Mouse (Mus musculus) cerebellum, adult 2 months (tissue): ENCODE measurements around the gene Vmn1r175. TPM values are rescaled to one million over a fixed set of nuclear protein-coding genes. Genes with fewer than 3 reads are reported as not detected.
"Not testable (repeated sequence)": the region's sequence is repeated elsewhere in the genome, so short reads cannot be mapped to it uniquely, and the experiment has no call there.

Experiments
- DNase-seq, 2 experiments: peaks; one replicate each; pipeline ENCODE4 v3.0.0; 2021
- H3K27ac ChIP-seq: fragments of 200-500 bp; 2 replicates; pipeline ENCODE4 v1.5.1; 2012; ENCODE audit warnings: low read length, control low read depth, inconsistent platforms; ENCODE audit not compliant: insufficient read depth
- H3K27me3 ChIP-seq: fragments of 200-500 bp; 2 replicates; pipeline ENCODE4 v1.6.1; 2012; ENCODE audit warnings: inconsistent platforms, mild to moderate bottlenecking, low read length, moderate library complexity; ENCODE audit not compliant: control insufficient read depth, insufficient read depth
- H3K4me1 ChIP-seq: fragments of 200-500 bp; 2 replicates; pipeline ENCODE4 v1.6.1; 2011; ENCODE audit warnings: low read length; ENCODE audit not compliant: control insufficient read depth, insufficient read depth
- H3K4me3 ChIP-seq: fragments of 200-500 bp; replicated peaks from 2 replicates; pipeline ENCODE3; 2011; ENCODE audit warnings: mild to moderate bottlenecking, low read depth, low read length, control low read depth; ENCODE audit not compliant: insufficient read depth
- CTCF ChIP-seq: fragments of 200-500 bp; IDR thresholded peaks from 2 replicates; pipeline ENCODE4 v1.5.1; 2011; ENCODE audit warnings: low read depth, mild to moderate bottlenecking, control low read depth, low read length, moderate library complexity, borderline replicate concordance; ENCODE audit not compliant: insufficient read depth
- POLR2A ChIP-seq: fragments of 200-500 bp; IDR thresholded peaks from 2 replicates; pipeline ENCODE4 v1.6.1; 2011; ENCODE audit warnings: low read length, control low read depth, borderline replicate concordance; ENCODE audit not compliant: insufficient read depth
- WGBS: fragments of 180-500 bp; shearing (Covaris S2); methylation state at CpG from one replicate; pipeline ENCODE4 v1.1.7; 2018; 5-methylcytosine and 5-hydroxymethylcytosine counted together
- polyA plus RNA-seq: library from polyadenylated mRNA; depleted of rRNA; stranded (reverse); fragments of >200 nt; gene quantifications from 2 replicates; pipeline ENCODE4 v1.2.3, GENCODE M21; 2012; rRNA removed

Gene Vmn1r175
- not detected in 2 replicates for polyA plus RNA-seq

GRCm38 (mm10) chr7:23810543-23810942, at the start of gene Vmn1r175:
Gene Vmn1r175, minus strand, starts transcription at chr7:23810643.
- not testable (repeated sequence) for H3K27ac ChIP-seq, H3K27me3 ChIP-seq, H3K4me3 ChIP-seq, DNase-seq, H3K4me1 ChIP-seq

GRCm38 (mm10) chr7:23837272-23837671, 26.8 kb upstream of the Vmn1r175 start, which contains the start of gene Vmn1r176:
Gene Vmn1r176, minus strand, starts transcription at chr7:23837372.
- H3K27ac ChIP-seq, H3K4me1 ChIP-seq, DNase-seq, H3K27me3 ChIP-seq, H3K4me3 ChIP-seq: not testable (repeated sequence)
- no CpG with 5 or more reads among the region's 1 CpGs for WGBS

GRCm38 (mm10) chr7:23784526-23784925, 25.9 kb downstream of the Vmn1r175 start:
- no peak for DNase-seq
- Histone ChIP-seq H3K27ac (no peak overlapping the region), H3K27me3 (no peaks in the 10 kb centered on the region), H3K4me1 (no peaks in the 10 kb centered on the region), H3K4me3 (no peak overlapping the region)
- no peak for TF ChIP-seq POLR2A
- TF ChIP-seq CTCF, result no peak
- 80% methylated on average over 6 of the region's 6 CpGs for WGBS

Other genes with a start within 250 kb of the Vmn1r175 start
- gene Vmn1r169, start 235.1 kb downstream of the Vmn1r175 start, polyA plus RNA-seq, result not detected in 2 replicates
- gene Vmn1r170, start 204.5 kb downstream of the Vmn1r175 start, polyA plus RNA-seq, result not detected in 2 replicates
- not detected in 2 replicates for gene Vmn1r171, start 179.9 kb downstream of the Vmn1r175 start, polyA plus RNA-seq
- not detected in 2 replicates for gene Vmn1r172, start 152.3 kb downstream of the Vmn1r175 start, polyA plus RNA-seq
- gene Vmn1r173, start 109.9 kb downstream of the Vmn1r175 start, polyA plus RNA-seq, result not detected in 2 replicates
- not detected in 2 replicates for gene Vmn1r174, start 58.4 kb downstream of the Vmn1r175 start, polyA plus RNA-seq
- gene Vmn1r176, start 26.7 kb upstream of the Vmn1r175 start, polyA plus RNA-seq, result not detected in 2 replicates
- gene Vmn1r177, start 55.8 kb upstream of the Vmn1r175 start, polyA plus RNA-seq, result not detected in 2 replicates
- gene Vmn1r178, start 81.4 kb upstream of the Vmn1r175 start, polyA plus RNA-seq, result not detected in 2 replicates
- not detected in 2 replicates for gene Vmn1r179, start 116.3 kb upstream of the Vmn1r175 start, polyA plus RNA-seq
- not detected in 2 replicates for gene Vmn1r180, start 140.0 kb upstream of the Vmn1r175 start, polyA plus RNA-seq
- gene Vmn1r181, start 164.0 kb upstream of the Vmn1r175 start, polyA plus RNA-seq, result not detected in 2 replicates
- gene V1rd19, start 191.0 kb upstream of the Vmn1r175 start, polyA plus RNA-seq, result not detected in 2 replicates
- not detected in 2 replicates for gene Vmn1r183, start 242.6 kb upstream of the Vmn1r175 start, polyA plus RNA-seq